Mouse (Mus musculus): Measurements from ENCODE around the gene Hamp. TPM values are rescaled to one million over a fixed set of nuclear protein-coding genes. Genes with fewer than 3 reads are reported as not detected.

The Hamp gene
- polyA plus RNA-seq, 1 experiment: not detected

DNA sequence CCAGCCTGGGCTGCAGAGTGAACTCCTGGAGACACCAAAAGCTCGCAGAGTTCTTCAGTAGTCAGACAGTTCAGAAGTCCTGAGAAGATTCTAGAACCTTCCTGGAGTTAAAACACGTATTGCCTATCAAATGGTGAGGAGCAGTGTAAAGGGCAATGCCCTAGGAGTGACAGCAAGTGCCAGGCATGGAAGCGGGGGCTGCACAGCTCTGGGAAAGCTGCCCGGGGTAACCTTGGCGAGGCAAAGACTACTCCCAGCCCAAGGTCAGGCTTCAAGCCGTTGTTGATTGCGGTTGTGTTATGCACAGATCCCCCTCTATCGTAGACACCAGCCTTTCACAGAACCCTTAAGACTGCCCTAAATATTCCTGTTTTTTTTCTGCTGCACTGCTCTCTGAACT, 24.8 kb upstream of the Hamp start:
- H3K27me3 ChIP-seq (ENCODE audit: control insufficient read depth, insufficient read depth, insufficient read length): peaks cover 19% of the 10 kb centered on the region
- no peak overlapping the region for H3ac ChIP-seq (ENCODE audit: control insufficient read depth, insufficient read length, low read depth)
- H3K79me2 ChIP-seq (ENCODE audit: control insufficient read depth, insufficient read depth): no peaks in the 10 kb centered on the region
- no peaks in the 10 kb centered on the region for H3K36me3 ChIP-seq (ENCODE audit: control insufficient read depth, insufficient read depth)
- no peak overlapping the region for H3K4me3 ChIP-seq (ENCODE audit: insufficient read depth, poor library complexity, severe bottlenecking)
- no peak for TF ChIP-seq MYOD1 (IDR thresholded peaks at IDR 0.05; ENCODE audit: control insufficient read depth, insufficient read length, low read depth)
- no peak for TF ChIP-seq USF1 (IDR thresholded peaks at IDR 0.05; ENCODE audit: low read depth)
- TF ChIP-seq FOSL1 (IDR thresholded peaks at IDR 0.05; ENCODE audit: insufficient read depth, low read length, poor library complexity, severe bottlenecking): no peak
- TF ChIP-seq CTCF (IDR thresholded peaks at IDR 0.05; ENCODE audit: control insufficient read depth, insufficient read depth, insufficient read length): no peak
- no peak for TF ChIP-seq MYOG (IDR thresholded peaks at IDR 0.05; ENCODE audit: control insufficient read depth, extremely low read depth, insufficient read length)
- no peak for TF ChIP-seq MAX (IDR thresholded peaks at IDR 0.05)
- no peak for TF ChIP-seq CEBPB (IDR thresholded peaks at IDR 0.05; ENCODE audit: low read depth)
- H3K79me3 ChIP-seq (ENCODE audit: low read depth): no peaks in the 10 kb centered on the region

DNA sequence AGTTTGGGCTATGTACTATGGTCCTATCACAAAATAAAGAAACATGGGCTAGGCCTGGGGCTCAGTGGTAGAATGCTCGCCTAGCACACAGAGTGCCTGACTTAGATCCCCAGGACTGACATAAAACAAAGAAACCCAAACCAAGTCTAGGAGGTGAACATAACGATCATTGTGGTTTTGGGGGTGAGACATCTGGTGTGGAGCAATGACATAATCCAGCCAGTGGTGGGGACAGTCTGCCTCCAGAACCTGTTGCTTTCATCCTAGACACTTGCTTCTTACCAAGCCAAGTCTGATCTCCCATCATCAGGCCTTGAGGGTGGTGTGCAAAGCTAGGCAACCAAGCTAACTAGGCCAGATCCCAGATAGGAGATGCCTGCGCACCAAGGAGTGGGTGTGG, 22.8 kb upstream of the Hamp start:
- Histone ChIP-seq H3K36me3 (ENCODE audit: control insufficient read depth, insufficient read depth) (no peaks in the 10 kb centered on the region), H3K27me3 (ENCODE audit: control insufficient read depth, insufficient read depth, insufficient read length) (peaks cover 9% of the 10 kb centered on the region), H3K4me3 (ENCODE audit: insufficient read depth, poor library complexity, severe bottlenecking) (no peak overlapping the region), H3K79me3 (ENCODE audit: low read depth) (no peaks in the 10 kb centered on the region), H3K79me2 (ENCODE audit: control insufficient read depth, insufficient read depth) (no peaks in the 10 kb centered on the region), H3ac (ENCODE audit: control insufficient read depth, insufficient read length, low read depth) (no peak overlapping the region)
- TF ChIP-seq CTCF (IDR thresholded peaks at IDR 0.05; ENCODE audit: control insufficient read depth, insufficient read depth, insufficient read length): no peak
- TF ChIP-seq MYOD1 (IDR thresholded peaks at IDR 0.05; ENCODE audit: control insufficient read depth, insufficient read length, low read depth): no peak
- TF ChIP-seq MYOG (IDR thresholded peaks at IDR 0.05; ENCODE audit: control insufficient read depth, extremely low read depth, insufficient read length): no peak
- TF ChIP-seq CEBPB (IDR thresholded peaks at IDR 0.05; ENCODE audit: low read depth): no peak
- TF ChIP-seq USF1 (IDR thresholded peaks at IDR 0.05; ENCODE audit: low read depth): no peak
- TF ChIP-seq MAX (IDR thresholded peaks at IDR 0.05): no peak
- no peak for TF ChIP-seq FOSL1 (IDR thresholded peaks at IDR 0.05; ENCODE audit: insufficient read depth, low read length, poor library complexity, severe bottlenecking)

DNA sequence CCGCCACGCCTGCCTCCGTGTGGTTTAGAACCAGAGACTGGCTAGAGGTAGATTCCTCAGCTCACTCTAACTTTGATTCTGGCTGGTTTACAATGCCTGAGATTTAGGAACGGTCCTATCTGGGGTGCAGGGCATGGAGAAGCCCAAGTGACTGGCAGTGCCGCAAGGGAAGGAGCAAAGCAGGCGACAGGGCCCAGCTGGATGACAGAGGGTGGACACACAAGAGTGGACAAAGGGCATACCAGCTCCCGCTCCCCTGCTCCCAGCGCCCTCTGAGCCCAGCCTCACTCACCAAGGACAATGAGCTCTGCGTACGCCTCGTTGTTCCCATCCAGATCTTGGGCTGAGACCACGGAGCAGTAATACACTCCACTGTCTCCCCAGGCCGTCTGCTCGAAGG, 21.8 kb upstream of the Hamp start:
- Histone ChIP-seq H3K79me2 (ENCODE audit: control insufficient read depth, insufficient read depth) (no peaks in the 10 kb centered on the region), H3K79me3 (ENCODE audit: low read depth) (no peaks in the 10 kb centered on the region), H3K4me3 (ENCODE audit: insufficient read depth, poor library complexity, severe bottlenecking) (no peak overlapping the region), H3K27me3 (ENCODE audit: control insufficient read depth, insufficient read depth, insufficient read length) (peaks cover 4% of the 10 kb centered on the region), H3K36me3 (ENCODE audit: control insufficient read depth, insufficient read depth) (no peaks in the 10 kb centered on the region), H3ac (ENCODE audit: control insufficient read depth, insufficient read length, low read depth) (no peak overlapping the region)
- TF ChIP-seq FOSL1 (IDR thresholded peaks at IDR 0.05; ENCODE audit: insufficient read depth, low read length, poor library complexity, severe bottlenecking) (no peak), CEBPB (IDR thresholded peaks at IDR 0.05; ENCODE audit: low read depth) (no peak), USF1 (IDR thresholded peaks at IDR 0.05; ENCODE audit: low read depth) (no peak), MYOG (IDR thresholded peaks at IDR 0.05; ENCODE audit: control insufficient read depth, extremely low read depth, insufficient read length) (no peak), MYOD1 (IDR thresholded peaks at IDR 0.05; ENCODE audit: control insufficient read depth, insufficient read length, low read depth) (no peak), CTCF (IDR thresholded peaks at IDR 0.05; ENCODE audit: control insufficient read depth, insufficient read depth, insufficient read length) (no peak), MAX (IDR thresholded peaks at IDR 0.05) (no peak)

DNA sequence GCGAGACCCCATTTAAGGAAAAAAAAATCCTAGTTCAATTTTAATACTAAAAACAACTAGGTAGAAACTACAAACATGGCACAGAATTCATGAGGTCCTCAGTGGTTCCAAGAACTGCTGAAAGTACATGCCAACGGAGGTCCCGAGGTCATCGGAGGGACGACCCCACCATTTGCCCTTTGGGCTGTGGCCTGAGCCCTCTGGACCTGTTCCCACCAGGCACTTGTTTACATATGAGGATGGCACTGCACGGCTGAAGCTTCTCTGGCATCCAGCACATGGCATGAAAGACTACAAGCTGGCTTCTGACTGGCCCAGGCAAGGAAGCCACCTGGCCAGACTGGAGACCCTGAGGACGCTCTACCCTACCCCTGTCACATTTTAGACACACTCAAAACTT, 20.5 kb upstream of the Hamp start:
- H3ac ChIP-seq (ENCODE audit: control insufficient read depth, insufficient read length, low read depth): no peak overlapping the region
- TF ChIP-seq MAX (IDR thresholded peaks at IDR 0.05) (no peak), CTCF (IDR thresholded peaks at IDR 0.05; ENCODE audit: control insufficient read depth, insufficient read depth, insufficient read length) (no peak), FOSL1 (IDR thresholded peaks at IDR 0.05; ENCODE audit: insufficient read depth, low read length, poor library complexity, severe bottlenecking) (no peak), MYOG (IDR thresholded peaks at IDR 0.05; ENCODE audit: control insufficient read depth, extremely low read depth, insufficient read length) (no peak), CEBPB (IDR thresholded peaks at IDR 0.05; ENCODE audit: low read depth) (no peak), USF1 (IDR thresholded peaks at IDR 0.05; ENCODE audit: low read depth) (no peak), MYOD1 (IDR thresholded peaks at IDR 0.05; ENCODE audit: control insufficient read depth, insufficient read length, low read depth) (no peak)
- H3K36me3 ChIP-seq (ENCODE audit: control insufficient read depth, insufficient read depth): no peaks in the 10 kb centered on the region
- H3K4me3 ChIP-seq (ENCODE audit: insufficient read depth, poor library complexity, severe bottlenecking): no peak overlapping the region
- no peaks in the 10 kb centered on the region for H3K79me3 ChIP-seq (ENCODE audit: low read depth)
- H3K79me2 ChIP-seq (ENCODE audit: control insufficient read depth, insufficient read depth): no peaks in the 10 kb centered on the region
- H3K27me3 ChIP-seq (ENCODE audit: control insufficient read depth, insufficient read depth, insufficient read length): peaks cover 3% of the 10 kb centered on the region

DNA sequence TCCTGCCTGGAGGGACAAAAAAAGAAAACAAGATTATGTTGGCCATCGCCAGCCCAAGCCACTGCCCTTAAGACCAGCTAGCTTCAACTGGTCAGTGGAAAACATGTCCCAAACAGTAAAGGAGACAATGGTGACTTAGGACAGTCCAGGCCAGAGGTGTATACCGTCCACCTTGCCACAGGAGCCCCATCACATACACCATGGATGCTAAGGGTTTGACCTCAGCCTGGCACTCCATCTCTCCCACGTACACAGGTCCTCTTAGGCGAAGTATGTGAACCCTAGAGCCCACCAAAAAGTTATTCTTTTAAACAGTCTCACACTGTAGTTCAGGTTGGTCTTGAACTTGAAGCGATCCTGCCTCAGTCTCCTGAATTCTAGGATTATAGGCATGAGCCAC, 19.0 kb upstream of the Hamp start:
- TF ChIP-seq MAX (IDR thresholded peaks at IDR 0.05): no peak
- TF ChIP-seq FOSL1 (IDR thresholded peaks at IDR 0.05; ENCODE audit: insufficient read depth, low read length, poor library complexity, severe bottlenecking): no peak
- TF ChIP-seq USF1 (IDR thresholded peaks at IDR 0.05; ENCODE audit: low read depth): no peak
- TF ChIP-seq MYOG (IDR thresholded peaks at IDR 0.05; ENCODE audit: control insufficient read depth, extremely low read depth, insufficient read length): no peak
- TF ChIP-seq CTCF (IDR thresholded peaks at IDR 0.05; ENCODE audit: control insufficient read depth, insufficient read depth, insufficient read length): no peak
- no peak for TF ChIP-seq CEBPB (IDR thresholded peaks at IDR 0.05; ENCODE audit: low read depth)
- TF ChIP-seq MYOD1 (IDR thresholded peaks at IDR 0.05; ENCODE audit: control insufficient read depth, insufficient read length, low read depth): no peak
- H3ac ChIP-seq (ENCODE audit: control insufficient read depth, insufficient read length, low read depth): no peak overlapping the region
- no peaks in the 10 kb centered on the region for H3K36me3 ChIP-seq (ENCODE audit: control insufficient read depth, insufficient read depth)
- H3K79me3 ChIP-seq (ENCODE audit: low read depth): no peaks in the 10 kb centered on the region
- H3K4me3 ChIP-seq (ENCODE audit: insufficient read depth, poor library complexity, severe bottlenecking): no peak overlapping the region
- peaks cover 8% of the 10 kb centered on the region for H3K79me2 ChIP-seq (ENCODE audit: control insufficient read depth, insufficient read depth)
- no peaks in the 10 kb centered on the region for H3K27me3 ChIP-seq (ENCODE audit: control insufficient read depth, insufficient read depth, insufficient read length)

Measured in C2C12 (cell line).